Mouse (Mus musculus) bone marrow, adult 2 months (tissue): Measurements from ENCODE around the gene Napsa.

Experiments used
- CTCF ChIP-seq: fragments of 200-500 bp; IDR thresholded peaks from 2 replicates; pipeline ENCODE4 v1.5.1; 2011; ENCODE audit warnings: low read length, control low read depth; ENCODE audit not compliant: control insufficient read depth, insufficient read depth
- POLR2A ChIP-seq: fragments of 200-500 bp; IDR thresholded peaks from 2 replicates; pipeline ENCODE4 v1.6.1; 2011; ENCODE audit warnings: low read depth, mild to moderate bottlenecking, control low read depth, low read length, borderline replicate concordance; ENCODE audit not compliant: control insufficient read depth

- TF ChIP-seq CTCF (no peak), POLR2A (no peak)
These were observed 32.4 kb downstream of the Napsa start for GRCm38 (mm10) chr7:44604619-44605018.
